Mouse (Mus musculus) heart, postnatal 10 days (tissue): Measurements from ENCODE around the gene Itga11. TPM values are rescaled to one million over a fixed set of nuclear protein-coding genes. Genes with fewer than 3 reads are reported as not detected.
"Not testable (repeated sequence)": the region's sequence is repeated elsewhere in the genome, so short reads cannot be mapped to it uniquely, and the experiment has no call there.

Experiments used
- DNase-seq, 2 experiments: peaks; one replicate each; pipeline ENCODE4 v3.0.0; 2021
- intact Hi-C: fragments of 180-260 bp; cut with DNase I; formaldehyde crosslinking; loops from one replicate; pipeline ENCODE4 v1.15.1; 2025
- total RNA-seq, 2 experiments: library from RNA; stranded (reverse); gene quantifications; 2 replicates each; pipeline ENCODE4 v1.2.3; 2021

Itga11 gene
- total RNA-seq, 2 experiments from 2014 or later = 1.4 to 1.5 TPM

- intact Hi-C loops = no loop called here
- DNase-seq = no peak
These were observed 82.0 kb downstream of the Itga11 start for GRCm38 (mm10) chr9:62759601-62760000.

DNA sequence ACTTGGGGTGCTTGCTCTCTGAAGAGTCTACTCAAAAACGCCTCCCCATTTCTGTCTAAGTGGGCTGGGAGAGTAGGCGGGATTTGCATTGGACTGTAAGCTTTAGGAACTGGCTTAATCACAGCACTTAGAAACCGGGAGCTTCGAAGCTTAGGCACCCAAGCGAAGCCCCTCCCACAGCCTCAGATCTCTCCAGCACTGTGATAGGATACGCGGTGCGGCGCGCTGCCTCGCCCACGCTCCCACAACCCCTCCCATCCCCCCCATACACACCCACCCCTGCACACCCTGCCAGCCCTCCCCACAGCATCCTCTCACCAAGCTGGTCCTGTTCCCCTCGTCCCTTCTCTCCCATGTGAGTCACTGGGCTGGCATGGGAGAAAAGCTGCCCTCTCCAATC is 85.9 kb downstream of the Itga11 start:
- intact Hi-C loops = no loop called here
- DNase-seq = no peak

DNA sequence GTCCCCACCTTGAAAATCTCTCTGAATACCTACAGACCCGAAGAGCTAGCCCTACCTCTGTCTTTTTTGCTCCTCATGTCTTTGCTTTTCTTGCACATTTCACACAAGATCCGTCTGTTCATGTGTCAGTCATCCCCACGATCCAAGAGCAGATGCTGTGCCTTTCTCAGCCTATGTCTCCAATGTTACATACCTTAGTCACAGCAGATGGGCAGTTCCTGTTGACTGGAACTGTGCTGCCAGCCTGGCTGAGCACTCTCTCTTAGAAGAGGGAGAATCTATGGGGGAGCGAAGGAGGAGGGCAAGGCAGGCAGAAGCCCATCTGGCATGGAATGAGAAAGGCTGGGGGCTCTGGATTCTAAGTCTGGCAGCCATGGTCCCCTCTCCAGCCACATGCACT is 87.7 kb downstream of the Itga11 start:
- no peak for DNase-seq
- intact Hi-C loops = no loop called here

DNA sequence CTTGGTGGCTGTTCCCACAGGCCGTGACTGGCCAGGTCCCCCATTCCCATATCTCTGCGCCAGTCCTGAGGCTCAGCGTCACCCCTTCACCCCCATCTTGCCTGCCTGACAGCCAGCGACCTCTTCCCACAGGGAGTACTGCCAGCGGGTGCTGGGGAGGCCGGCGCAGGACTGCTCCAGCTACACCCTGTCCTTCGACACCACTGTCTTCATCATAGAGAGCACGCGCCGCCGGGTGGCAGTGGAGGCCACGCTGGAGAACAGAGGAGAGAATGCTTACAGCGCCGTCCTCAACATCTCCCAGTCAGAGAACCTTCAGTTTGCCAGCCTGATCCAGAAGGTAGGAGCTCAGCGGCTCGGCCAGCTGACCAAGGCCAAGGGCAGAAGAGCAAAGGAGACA is 89.8 kb downstream of the Itga11 start:
- no peak for DNase-seq
- intact Hi-C loops = no loop called here

DNA sequence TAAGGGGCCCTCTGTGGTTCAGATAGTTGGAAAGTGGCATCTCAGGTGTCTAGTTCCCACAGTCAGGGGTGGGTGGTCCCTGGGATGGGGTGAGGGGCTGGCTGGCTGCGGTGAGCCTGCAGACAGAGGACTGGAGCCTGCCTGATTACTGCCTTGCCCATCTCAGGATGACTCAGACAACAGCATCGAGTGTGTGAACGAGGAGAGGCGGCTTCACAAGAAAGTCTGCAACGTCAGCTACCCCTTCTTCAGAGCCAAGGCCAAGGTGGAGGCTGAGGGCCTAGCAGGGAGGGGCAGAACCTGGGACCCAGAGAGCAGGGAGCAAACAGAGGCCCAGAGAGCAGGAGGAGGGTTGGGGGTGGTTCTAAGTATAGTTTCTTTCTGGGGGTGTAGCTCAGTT is 90.7 kb downstream of the Itga11 start:
- intact Hi-C loops = no loop called here
- no peak for DNase-seq

DNA sequence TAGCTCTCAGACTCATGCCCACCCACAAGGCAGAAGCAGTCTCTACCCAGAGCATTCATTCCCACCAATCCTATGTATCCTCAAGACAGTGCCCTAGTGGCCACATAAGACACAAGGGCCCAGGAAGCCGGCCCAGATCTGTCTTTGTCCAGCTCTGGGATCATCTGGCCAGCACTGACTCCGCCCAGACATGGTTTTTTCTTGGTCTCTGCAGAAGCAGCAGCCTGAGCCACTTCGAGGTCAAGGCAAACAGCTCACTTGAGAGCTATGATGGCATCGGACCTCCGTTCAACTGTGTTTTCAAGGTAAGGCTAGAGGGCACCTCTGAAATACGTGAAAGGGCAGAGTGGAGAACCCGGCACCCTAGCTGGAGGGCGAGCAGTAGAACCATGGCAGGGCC is 95.1 kb downstream of the Itga11 start:
- intact Hi-C loops = loop anchor here (10.0 kb wide), 1 partner anchor 298 kb away; no protein-coding TSS in a partner anchor
- DNase-seq = no peak

DNA sequence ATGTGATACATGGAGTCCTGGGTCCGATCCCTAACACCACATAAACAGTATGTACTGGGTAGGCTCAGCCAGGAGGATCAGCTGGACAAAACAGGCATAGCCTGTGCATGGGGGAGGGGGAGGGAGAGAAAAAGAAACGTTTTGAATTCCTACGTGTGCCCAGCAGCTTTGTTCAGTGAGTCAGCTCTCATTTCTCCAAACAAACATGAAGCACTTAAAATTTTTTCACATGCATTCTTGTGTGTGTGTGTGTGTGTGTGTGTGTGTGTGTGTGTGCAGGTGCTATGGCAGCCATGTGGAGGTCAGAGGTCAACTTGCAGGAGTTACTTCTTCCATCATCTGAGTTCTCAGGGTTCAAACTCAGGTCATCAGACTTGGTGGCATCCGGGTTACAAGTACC is 97.8 kb downstream of the Itga11 start:
- no peak for DNase-seq
- intact Hi-C loops = loop anchor here (5.0 to 10.0 kb wide), 3 partner anchors 153 to 301 kb away; no protein-coding TSS in a partner anchor

DNA sequence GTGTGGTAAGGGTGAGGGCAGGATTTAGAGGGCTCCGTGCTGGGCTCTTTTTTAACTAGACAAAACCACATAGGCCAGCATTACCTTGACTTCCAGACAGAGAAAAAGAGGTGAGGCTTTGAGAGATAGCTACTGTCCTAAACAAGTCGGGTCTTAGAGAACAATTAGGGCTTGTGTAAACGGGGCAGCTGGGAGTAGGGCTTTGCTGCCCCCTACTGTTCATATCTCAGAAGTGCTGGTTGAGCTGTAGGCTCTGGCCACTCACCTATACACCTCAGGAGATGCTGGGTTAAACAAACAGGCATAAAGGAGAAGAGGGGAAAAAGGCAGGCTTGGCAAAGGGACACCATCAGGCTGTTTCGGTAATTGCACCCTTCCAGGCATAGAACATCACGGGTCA is 99.8 kb downstream of the Itga11 start:
- intact Hi-C loops = loop anchor here (2.0 to 10.0 kb wide), 5 partner anchors 33 to 491 kb away; no protein-coding TSS in a partner anchor
- peak; percentile 68 to 70 for DNase-seq

- intact Hi-C loops = loop anchor here (5.0 to 10.0 kb wide), 3 partner anchors 156 to 304 kb away; no protein-coding TSS in a partner anchor
- no peak for DNase-seq
These were observed 101.1 kb downstream of the Itga11 start for GRCm38 (mm10) chr9:62778721-62779120.

GRCm38 (mm10) chr9:62781965-62782364 is 104.3 kb downstream of the Itga11 start:
- DNase-seq = peak; percentile 50 to 65
- intact Hi-C loops = no loop called here

DNA sequence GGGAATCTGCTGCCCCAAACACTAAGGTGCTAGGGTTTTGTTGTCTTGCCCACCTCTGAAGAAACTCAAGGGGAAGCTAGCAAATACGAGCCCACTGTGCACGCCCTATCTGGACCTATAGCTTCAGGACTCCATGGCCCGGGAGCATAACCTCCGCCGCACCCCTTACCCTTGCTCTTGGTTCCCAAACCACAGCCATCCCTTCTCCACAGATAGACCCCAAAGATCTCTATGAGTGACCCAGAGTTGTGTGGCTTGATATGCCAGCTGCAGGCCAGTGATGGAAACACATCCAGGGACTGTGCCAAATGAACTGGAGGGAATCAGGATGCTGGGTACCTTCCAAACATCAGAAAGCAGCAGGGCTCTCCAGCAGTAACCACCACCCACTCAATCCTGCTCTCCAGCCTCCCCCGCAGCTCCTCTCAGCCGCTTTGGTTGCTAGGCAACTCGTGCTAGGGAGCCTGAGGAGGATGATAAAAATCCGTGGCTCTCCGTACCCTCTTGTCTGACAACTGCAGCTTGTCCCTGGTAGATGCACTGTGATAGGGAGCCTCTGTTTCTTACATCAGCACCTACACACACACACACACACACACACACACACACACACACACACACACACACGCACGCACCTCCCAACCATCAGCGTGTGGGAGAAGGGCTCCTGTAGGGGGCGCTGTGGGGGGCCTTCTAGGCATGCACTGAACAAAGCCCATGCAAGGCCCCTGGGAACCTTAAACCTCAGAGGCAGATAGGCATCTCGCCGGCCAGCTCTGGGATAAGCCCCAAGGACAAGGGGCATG is 105.6 kb downstream of the Itga11 start:
- intact Hi-C loops = no loop called here
- DNase-seq = peak; percentile 10 to 32

DNA sequence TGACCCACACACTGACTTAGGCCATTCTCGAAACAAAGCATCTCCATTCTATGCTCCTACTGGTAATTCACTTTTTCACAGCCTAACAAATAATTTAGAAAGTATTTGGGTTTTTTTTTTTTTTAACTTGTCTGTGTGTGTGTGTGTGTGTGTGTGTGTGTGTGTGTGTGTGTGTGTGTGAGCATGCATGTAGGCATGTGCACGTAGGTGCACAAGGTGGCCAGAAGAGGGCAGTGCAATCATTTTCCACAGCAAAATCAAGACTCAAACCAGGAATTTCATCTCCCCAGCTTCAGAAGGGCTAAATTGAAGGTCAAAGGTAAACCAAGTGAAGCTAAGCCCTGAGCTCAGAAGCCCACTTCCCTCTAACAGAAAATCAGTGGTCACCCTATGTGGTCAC is 106.6 kb downstream of the Itga11 start:
- no peak for DNase-seq
- intact Hi-C loops = no loop called here

GRCm38 (mm10) chr9:62786721-62787120 is 109.1 kb downstream of the Itga11 start:
- intact Hi-C loops = no loop called here
- DNase-seq = no peak

- no peak for DNase-seq
- intact Hi-C loops = no loop called here
These were observed 112.2 kb downstream of the Itga11 start for GRCm38 (mm10) chr9:62789856-62790255.

- DNase-seq, intact Hi-C loops: not testable (repeated sequence)
These were observed 121.6 kb downstream of the Itga11 start for GRCm38 (mm10) chr9:62799218-62799617.

DNA sequence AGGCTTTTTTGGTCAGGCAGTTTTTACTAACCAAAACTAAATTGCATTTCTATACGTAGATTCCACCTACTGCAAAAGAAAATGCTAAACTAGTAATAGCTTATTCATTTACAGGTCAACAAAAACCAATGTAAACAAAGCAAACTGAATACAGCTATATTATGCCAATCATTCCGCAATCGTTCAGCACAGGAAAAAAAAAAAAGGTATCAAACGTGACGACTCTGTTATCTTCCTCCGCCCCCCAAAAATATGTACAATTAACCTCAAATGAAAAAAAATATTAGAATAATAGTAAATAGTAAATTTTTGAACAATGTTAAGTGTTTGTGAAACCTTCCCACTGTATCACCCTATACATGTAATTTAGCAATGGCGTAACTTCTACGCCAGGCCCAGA is 132.5 kb downstream of the Itga11 start:
- intact Hi-C loops = no loop called here
- no peak for DNase-seq

DNA sequence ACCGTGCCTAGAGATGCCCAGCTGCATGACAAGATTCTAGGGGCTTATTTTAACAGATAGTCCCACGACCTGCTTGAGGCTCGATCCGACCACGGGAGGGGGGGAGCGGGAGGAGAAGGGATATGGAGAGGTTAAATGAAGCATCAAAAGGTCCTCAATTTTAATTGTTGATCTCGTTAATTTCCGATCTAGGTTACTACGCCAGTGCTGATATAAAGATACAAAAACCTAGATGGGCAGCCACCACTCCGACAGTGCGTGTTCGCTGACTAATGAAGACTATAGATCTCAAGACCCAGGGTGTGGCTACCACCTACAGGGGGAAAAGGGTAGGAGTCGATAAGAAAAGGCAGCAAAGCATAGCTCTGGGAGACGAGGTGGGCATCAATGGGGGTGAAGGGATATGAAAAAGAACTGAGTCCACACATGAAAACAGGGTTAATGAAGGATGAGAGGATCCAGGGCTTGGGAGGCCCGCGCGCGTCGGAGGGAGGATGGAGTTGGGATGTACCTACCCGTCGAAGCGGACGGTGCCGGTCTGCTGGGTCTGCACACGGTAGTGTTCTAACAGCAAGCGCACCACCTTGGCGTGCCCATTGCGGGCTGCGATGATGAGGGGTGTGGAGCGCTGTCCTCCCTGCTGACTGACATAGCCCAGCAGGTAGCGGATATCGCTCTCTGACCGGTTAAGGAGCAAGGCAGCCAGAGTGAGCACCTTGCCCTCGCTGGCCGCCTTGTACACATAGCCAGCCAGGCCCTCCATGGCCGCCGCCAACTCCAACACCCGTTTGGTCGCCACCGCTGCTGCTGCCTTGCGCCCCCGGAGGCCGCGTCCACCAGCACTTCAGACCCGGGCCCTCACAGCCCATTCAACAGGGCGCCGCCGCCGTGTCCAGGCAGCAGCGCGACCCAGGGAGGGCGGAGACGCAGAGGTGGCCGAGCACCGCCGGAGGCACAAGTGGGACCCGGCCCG is 133.2 kb downstream of the Itga11 start:
- intact Hi-C loops = no loop called here
- peak in 1 of 2 experiments; percentile 18 for DNase-seq

DNA sequence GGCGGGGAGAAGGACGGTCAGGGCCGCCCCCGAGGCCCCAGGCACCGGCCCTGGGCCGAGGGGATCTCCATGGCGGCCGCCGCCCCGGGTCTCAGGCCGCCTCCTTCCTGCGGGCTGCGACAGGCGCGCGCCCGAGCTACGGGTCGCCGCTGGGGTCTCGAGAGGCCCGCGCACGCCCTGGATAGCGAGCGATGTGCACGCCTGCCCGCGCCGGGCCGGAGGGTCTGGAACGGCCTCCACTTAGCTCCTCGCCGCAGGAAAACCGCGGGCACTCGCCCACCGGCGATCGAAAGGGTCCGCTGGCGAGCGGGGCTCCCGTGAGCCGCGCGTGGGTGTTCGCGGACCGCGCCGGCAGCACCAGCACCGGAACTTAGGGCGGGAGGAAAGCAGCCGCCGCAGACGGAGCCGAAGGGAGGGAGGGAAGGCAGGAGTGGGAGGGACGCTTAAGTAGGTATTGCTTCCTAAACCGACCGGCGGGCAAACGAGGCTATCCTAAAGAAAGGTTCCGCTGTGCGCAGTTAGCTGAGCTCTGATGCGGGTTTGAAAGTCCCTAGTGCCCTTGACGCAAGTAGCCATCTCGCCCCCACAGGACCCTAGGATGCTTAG is 134.0 kb downstream of the Itga11 start, which contains the start of gene Fem1b:
Gene Fem1b (minus strand): TSS at position 419 of the 606 bp plus-strand sequence.
- intact Hi-C loops = no loop called here
- DNase-seq = peak; percentile 93 to 95

DNA sequence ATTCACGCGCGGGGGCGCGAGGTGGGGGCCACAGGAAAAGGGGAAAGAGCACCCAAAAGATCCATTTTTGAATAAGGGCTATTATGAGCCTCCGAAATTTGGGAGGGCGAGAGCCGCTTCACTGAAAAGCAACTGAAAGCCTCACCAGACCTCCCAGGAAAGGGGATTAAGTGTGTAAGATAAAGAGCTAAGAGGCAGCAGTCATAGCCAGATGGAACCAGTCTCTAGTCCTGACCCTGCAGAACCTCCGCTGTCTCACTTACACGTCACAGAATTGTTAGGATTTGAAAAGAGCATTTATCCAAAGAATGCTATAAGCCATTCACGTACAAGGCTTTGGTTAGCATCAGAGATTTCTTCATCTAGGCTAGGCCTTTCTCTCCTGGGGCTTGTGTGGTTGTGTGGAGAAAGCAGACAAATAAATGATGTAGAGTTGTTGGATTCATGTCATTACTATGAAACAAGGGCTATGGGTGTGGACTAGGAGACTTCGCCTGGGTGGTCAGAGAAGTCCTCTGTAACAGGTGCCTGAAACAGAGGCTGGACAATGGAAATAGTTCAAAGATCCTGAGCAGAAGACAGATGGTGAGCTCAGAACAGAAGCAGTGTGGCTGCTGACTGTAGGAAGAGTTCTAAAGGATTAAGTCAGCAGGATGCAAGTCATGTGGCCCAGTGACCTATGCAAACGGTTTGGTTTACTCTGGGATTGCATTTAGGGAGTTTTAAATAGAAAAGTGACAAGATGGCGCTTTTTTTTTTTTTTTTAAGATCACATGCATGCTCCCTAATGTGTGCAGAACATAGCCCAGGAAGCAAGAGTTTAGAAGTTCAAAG is 134.8 kb downstream of the Itga11 start:
- intact Hi-C loops = no loop called here
- no peak for DNase-seq

DNA sequence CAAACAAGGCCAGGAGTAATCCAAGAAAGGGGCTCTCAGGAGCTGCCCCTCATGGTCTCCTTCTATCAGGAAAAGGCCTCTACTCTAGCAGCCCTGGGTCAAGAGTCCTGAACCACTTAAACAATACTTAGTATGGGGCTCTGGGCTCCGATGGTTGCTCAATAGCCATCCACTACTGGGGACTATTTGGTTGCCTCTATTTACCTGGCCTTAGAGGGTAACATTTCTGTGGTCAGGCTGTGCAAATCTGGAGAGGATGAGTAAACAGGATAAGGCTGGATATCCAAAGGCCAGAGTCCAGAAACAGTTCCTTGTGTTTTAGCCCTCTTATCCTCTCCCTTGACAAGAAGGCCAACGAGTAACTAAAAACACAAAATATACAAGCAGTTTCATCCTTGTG is 137.1 kb downstream of the Itga11 start:
- intact Hi-C loops = no loop called here
- no peak for DNase-seq
